Mouse (Mus musculus): ENCODE data around the gene Vps72. TPM values are rescaled to one million over a fixed set of nuclear protein-coding genes. Genes with fewer than 3 reads are reported as not detected.
"Not testable (repeated sequence)": the region's sequence is repeated elsewhere in the genome, so short reads cannot be mapped to it uniquely, and the experiment has no call there.

Gene Vps72
- total RNA-seq, 2 experiments from 2014 or later, result 77.2 to 78.4 TPM

DNA sequence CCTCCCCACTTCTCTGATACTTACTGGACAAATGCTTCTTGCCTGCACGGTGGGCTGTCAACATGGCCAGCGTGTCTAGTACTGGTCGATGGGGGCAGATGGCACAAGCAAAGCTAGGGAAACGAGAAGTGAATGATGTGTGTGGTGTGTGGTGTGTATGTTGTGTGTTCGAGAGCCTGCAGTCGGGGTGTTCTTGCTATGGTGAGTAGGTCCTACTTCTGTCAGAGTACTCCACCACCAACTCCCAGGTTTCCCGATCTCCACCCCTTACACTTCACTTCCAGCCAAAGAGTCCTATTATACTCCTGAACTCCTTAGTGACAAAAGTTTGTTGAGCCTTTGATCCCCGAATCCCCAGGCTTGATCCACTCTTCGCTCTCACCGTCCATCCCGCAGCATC is 22.4 kb downstream of the Vps72 start:
- intact Hi-C loops (cut with DNase I), result no loop called here
- no peak for DNase-seq

DNA sequence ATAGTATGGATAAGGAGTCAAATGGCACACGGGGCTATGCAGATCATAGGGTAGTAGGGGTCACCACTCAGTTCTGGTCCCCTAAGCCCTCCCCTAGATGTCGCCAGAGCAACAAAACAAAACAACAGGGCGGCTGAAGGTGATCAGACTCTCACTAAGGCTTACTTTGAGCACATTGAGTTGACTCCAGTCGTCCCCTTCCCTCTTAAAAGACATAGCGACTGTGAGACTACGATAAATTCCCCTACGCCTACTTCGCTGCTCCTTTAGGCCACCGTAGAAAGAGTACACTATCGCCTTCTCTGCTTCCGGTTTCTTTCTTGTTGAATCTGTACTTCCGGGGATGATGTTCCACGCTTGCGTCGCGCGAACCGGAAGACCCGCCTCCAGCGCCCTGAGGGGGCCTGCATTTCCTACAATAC is 22.9 kb downstream of the Vps72 start, which contains the start of the genes Scnm1 and Lysmd1:
TSS of gene Scnm1 (minus strand) at position 332 of the 422 bp plus-strand sequence.
TSS of gene Lysmd1 (plus strand) at position 409 of the 422 bp plus-strand sequence.
- peak; percentile 92 for DNase-seq
- intact Hi-C loops (cut with DNase I), result no loop called here

DNA sequence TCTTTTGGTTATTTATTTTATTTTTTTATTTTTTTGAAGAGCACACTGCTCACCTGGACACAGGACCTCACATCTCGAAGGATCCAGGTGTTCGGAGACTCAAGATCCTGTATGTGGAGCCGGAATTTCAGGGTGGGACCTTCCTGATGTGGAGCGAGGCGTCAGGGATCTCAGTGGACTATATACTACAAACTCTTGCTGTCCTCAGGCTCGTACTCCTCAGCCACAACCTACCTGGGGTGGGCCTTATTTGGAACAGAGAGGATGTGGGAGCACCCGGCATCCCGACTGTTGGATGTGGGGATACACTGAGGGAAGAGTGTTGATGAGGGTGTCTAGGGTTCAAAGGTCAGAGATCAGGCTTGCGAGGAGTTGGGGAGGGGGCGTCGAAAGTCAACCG is 23.3 kb downstream of the Vps72 start:
- DNase-seq; intact Hi-C loops (cut with DNase I): not testable (repeated sequence)

DNA sequence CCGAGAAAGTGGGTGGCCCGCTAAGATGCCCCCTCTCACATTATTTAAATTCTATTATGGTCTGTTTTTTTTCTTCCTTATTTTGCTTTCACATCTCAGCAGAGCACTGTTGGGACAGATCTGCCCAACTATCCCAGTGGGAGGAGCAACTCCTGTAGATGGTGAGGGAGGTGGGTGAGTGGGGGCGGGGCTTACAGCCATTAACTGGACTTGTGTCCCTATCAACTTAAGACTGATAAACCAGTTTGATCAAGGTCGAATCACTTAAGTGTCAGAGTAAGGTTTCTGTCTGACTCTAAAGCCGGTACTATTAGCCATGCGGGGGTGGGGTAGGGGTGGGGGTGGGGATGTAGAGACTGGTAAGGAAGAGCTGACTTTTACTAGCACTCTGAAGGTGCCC is 24.2 kb downstream of the Vps72 start:
- DNase-seq, result peak; percentile 45
- intact Hi-C loops (cut with DNase I), result no loop called here

DNA sequence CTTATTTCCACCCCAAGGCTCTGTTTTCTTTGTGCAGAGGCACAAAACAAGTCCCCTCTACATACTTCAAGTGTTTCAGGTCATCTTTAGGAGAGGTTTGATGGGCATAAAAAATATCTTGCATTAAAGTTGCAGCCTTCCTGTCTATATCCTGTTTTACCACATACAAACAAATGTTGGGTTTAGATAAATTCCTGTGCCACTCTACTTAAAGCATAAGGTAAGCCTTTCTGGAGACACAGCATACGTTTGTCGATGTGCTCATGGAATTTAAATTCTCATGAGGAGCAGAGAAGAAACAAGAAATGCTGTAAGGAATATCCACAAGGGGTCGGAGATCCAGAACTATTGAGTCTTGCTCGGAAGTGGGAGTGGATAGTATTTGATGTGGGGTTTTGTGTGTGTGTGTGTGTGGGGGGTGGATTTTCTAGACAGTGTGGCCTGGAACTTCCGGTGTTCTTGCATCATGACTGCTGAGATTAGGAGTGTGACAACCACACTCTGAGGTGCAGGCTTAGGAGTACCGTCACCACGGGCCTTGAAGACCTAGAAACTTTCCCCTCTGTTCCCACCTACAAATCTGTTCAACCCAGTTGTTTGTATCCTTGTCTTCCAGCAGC is 24.7 kb downstream of the Vps72 start:
- intact Hi-C loops (cut with DNase I), result no loop called here
- DNase-seq, result no peak

DNA sequence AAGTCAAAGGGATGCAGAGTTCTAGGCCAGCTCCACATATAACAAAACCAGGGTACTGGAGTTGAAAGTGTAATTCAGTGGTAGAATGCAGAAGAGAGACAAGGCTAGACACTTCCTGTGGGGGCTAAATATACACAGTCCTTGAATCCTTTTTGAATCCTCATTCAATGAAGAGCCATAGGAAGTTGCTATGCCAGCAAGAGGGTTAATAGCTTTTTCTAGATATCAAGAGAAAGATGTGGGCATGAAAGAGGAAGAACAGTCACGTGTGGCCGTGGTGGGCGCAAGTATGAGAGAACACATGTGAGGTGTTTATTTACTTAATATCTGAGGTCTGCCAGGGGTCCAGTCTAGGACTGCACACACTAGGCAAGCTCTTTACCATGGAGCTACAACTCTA is 25.5 kb downstream of the Vps72 start:
- DNase-seq, result no peak
- intact Hi-C loops (cut with DNase I), result no loop called here

DNA sequence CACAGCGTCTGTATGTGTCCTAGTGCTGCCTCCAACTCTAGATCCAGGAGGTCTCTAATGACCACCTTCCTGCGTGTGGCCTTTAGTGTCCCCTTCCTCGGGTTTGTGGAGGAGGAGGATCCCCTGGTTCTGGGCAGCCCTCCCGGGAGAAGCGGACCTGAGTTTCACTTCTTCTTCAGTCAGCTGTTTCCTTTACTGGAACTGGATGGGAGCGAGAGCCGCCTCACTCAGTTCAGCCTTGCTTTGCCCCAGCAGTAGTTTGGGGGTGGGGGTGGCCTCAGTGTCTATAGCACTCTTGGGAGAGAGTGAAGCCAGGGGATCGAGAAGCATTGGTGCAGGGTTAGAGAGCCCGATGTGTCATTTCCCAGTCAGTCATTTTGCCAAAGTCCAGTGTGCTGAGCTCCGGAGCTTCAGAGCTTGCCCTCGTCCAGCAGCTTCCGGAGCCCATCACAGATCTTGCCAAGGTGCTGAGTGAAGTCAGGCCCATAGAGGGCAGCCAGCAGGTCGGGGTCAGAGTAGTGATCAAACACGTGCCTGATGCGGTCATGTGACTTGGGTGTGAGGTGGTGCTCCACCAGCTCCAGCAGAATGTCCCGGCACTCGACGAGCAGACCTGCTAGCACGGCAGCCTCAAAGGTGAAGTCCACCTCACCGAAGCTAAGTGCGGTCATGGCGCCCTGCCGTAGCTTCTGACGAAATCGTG is 28.9 kb downstream of the Vps72 start:
- intact Hi-C loops (cut with DNase I), result loop anchor here (10.0 kb wide), 1 partner anchor 125 kb away; no protein-coding TSS in a partner anchor

DNA sequence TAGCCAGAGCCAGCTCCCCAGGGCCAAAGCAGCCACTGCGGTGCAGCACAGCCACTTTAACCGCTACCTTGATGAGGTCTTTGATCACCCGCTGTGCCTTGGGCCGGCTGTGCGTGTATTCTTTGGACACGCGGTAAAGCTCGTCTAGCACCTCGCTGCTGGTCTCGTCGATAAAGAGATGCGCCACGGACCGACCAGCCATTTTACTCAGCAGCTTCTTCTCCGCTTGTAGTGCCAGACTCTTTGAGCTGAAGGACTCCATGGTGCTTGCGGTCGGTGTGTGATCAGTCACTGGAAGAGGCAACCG is 29.4 kb downstream of the Vps72 start:
- intact Hi-C loops (cut with DNase I), result loop anchor here (10.0 kb wide), 1 partner anchor 125 kb away; no protein-coding TSS in a partner anchor

More for the DNA sequence above, 28.9 kb downstream of the Vps72 start:
- DNase-seq, result no peak

DNA sequence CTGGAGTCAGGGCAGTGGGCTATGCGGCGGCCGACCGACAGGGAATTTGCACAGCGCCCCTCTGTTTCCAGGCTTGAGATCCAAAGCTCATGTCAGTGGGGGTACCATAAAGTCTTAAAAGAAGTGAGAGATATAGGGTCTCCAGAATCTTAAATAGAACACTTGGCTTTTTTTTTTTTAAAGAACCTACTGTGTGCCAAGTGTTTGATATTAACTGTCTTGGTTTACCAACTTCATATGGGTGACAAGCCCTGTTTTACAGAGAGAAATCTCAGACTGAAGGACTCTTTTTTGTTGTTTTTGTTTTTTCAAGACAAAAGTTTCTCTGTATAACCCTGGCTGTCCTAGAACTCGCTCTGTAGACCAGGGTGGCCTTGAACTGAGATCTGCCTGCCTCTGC is 30.0 kb downstream of the Vps72 start:
- intact Hi-C loops (cut with DNase I), result loop anchor here (10.0 kb wide), 1 partner anchor 124 kb away; no protein-coding TSS in a partner anchor
- no peak for DNase-seq

More for the DNA sequence above, 29.4 kb downstream of the Vps72 start:
- no peak for DNase-seq

DNA sequence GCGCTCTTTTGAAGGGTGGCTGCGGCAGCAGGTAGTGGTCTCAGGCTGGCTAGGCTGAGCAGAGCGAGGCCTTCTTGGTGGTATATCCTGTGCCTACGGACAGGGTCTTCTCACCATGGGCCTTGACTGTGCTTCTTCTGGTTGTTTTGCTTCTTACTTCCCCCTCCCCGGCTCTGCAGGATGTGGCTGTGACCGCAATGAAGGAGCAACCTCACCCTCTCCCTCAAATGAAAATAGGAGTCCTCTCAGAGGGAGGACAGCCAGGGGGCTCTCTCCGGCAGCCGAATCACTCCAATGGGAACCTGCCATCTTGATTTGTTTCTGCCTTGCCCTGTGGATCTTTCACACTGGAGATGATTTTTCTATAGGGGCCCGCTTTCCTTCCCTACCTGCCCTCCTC is 30.7 kb downstream of the Vps72 start:
- DNase-seq, result no peak
- intact Hi-C loops (cut with DNase I), result loop anchor here (10.0 kb wide), 1 partner anchor 123 kb away; no protein-coding TSS in a partner anchor

DNA sequence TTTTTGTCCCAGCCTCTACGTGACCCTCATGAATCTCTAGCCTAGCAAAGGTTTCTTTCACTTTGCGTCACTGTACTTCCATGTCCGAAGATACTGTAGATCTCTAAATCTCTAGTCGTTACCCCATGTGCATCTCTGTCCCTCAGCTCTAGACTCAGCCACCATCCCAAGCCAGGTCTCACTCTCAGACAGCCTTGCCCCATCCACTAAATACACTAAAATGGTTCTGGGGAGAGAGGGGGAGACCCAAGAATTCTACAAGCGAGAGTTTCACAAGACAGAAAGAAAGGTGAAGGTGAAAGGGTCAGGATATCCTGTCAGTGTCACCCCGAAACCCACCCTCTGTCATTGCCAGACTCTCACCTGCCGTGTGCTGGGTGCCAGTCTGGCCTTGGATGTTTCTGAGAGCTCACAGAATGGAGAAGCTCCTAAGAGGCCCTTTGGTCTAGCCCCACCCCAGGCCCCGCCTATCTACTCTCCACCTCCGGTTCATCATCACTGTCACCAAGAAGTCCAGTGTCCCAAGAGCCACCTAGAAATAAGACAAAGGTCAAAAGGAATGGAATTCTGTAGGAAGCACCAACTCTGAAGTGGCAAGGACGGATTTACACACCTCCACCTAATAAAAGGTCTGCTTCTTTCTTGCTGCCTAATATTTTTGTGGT is 31.3 kb downstream of the Vps72 start, which contains the start of gene Tnfaip8l2:
TSS of gene Tnfaip8l2 (minus strand) at position 409 of the 665 bp plus-strand sequence.
- no peak for DNase-seq
- intact Hi-C loops (cut with DNase I), result loop anchor here (2.0 to 10.0 kb wide), 2 partner anchors 75 to 123 kb away; partner anchors contain the start of gene Gabpb2

DNA sequence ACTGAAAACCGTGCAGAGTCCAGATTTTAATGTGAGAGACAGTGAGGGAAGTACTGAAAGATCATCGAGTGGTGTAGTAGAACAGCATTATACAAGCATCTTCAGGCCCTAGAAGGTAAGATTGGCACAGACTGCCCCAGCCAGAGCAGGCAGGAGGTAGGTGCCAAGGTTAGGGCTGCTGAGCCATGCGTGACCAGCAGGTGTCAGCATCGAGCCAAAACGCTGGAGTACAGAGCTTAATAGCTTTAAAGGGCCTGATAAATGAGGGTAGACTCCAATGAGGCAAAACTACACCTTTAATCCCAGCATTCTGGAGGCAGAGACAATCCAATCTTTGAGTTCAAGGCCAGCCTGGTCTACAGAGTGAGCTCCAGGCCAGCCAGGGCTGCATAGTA is 31.8 kb downstream of the Vps72 start:
- peak; percentile 87 for DNase-seq
- intact Hi-C loops (cut with DNase I), result loop anchor here (2.0 to 10.0 kb wide), 2 partner anchors 74 to 122 kb away; partner anchors contain the start of gene Gabpb2

DNA sequence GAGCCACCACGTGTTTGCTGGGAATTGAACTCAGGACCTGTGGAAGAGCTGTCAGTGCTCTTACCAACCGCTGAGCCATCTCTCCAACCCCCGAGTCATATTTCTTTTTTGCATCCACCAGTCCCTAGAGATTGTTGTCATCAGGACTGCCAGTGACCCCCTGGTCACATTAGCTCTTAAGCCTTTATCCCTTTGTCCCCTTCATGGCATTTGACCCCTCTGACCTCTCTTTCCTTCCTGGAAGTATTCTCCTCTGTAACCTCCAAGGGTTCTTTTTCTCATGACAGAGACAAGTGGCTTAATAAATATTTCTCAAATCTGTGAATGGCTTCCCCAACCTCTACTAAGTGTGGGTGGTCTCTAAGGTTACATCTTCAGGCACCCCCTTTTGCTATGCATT is 37.1 kb downstream of the Vps72 start:
- intact Hi-C loops (cut with DNase I), result loop anchor here (10.0 kb wide), 1 partner anchor 117 kb away; no protein-coding TSS in a partner anchor
- DNase-seq, result no peak

DNA sequence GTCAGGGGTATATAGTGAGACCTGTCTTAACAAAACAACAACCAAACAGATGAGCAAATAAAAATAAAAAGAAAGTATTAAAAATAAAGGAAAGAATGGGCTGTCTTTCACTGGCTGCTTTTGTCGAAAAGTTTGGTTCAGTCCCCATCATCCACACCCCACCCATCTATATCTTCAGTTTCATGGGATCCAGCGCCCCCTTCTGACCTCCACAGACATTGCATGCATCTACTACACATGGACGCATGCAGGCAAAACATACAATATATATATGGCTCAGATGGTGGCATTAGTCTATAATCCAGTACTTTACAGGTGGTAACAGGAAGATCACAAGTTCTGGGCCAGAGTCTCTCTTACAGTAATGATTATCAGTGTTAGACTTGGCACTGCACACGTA is 43.1 kb downstream of the Vps72 start:
- DNase-seq, result no peak
- intact Hi-C loops (cut with DNase I), result no loop called here

DNA sequence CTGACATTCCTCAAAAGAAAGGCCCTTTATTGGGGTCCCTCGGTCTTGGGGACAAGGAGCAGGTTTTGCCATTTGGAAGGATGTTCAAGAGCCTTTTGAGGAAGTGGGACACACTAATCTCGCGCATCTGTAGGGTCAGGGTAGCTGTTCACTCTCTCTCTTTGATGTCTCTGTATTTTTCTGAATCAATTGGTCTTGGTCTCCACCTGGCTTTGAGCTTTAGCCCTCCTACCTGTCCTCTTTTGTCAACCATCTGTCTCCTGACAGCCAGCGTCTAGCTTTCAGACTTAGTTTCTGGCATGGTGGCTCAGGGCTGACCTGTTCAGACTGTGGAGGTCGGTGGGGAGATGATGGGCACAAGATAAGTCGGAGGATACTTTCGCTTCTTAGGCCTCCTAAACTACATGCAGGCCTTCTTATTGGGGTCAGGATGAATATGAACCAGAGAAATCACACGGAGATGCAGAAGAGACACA is 48.7 kb downstream of the Vps72 start:
- no peak for DNase-seq
- intact Hi-C loops (cut with DNase I), result no loop called here

DNA sequence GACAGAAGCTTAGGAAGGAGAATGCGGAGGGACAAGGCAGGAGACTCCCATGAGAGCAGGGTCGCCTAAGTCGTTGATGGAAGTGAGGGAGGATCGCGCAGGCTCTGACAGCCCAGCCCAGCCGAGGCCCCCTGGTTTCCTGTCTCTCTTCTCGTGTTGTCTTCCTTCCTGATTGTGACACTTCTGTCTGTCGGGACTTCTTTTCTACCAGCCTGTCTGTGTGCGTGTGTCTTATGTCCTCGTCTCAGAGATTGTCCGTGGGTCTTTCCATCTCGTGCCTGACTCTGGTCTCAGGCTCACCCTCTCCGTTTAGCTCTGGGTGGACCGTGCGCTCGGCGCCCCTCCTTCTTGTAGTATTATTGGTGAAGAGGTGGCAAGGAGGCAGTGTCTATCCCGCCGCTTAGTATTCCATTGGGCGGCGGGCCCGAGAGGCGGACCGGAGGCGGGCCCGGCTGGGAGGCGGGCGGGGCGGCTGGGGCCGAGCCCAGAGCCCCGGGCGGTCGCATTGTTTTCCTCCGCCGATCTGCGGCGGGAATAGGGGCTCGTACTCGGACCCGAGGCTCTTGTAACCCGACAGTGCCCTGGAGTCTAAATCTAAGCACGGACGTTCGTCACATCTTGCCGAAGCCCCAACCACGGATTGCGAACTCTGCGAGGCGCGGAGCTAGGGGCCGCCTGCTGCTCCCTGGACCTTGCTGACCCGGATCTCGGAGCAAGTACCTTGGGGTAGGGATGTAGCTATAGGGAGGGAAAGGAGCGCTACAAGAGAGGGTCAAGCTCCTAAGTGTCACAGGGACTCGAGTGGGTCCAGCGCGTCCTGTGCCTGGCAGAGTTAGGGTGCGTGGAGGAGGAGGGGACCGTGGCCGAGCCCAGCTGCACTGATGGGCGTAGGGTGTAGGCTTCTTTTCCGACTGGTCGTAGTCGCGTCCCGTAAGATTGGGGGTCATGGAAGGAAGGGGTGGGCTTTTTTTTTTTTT is 49.5 kb downstream of the Vps72 start, which contains the start of gene Sema6c:
TSS of gene Sema6c (plus strand) at position 471 of the 977 bp plus-strand sequence.
- peak; percentile 92 for DNase-seq
- intact Hi-C loops (cut with DNase I), result no loop called here

DNA sequence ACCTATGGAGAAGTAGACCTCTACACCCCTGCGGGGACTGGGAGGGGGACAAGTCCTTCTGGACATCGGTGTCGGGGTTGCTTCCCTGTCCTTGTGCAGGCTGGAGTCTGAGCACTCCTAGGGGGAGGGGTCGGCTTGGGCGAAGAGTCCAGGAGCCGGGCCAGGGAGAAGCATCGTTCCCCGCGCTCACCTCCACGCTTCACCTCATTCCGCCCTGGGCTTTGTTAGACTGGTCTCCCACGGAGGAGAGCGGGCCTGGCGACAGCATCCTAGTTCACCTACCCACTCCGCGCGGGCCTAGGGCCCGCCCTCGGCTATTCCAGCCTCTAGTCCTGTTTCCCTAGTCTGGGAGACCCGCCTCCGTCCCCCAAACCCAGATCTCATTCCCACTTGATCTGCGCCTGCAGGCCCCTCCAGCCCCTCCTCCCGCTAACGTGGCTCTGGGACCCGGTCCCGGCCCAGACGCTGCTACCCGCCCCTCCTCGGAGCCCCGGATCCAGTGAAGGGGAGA is 50.3 kb downstream of the Vps72 start:
- DNase-seq, result peak; percentile 47
- intact Hi-C loops (cut with DNase I), result no loop called here

DNA sequence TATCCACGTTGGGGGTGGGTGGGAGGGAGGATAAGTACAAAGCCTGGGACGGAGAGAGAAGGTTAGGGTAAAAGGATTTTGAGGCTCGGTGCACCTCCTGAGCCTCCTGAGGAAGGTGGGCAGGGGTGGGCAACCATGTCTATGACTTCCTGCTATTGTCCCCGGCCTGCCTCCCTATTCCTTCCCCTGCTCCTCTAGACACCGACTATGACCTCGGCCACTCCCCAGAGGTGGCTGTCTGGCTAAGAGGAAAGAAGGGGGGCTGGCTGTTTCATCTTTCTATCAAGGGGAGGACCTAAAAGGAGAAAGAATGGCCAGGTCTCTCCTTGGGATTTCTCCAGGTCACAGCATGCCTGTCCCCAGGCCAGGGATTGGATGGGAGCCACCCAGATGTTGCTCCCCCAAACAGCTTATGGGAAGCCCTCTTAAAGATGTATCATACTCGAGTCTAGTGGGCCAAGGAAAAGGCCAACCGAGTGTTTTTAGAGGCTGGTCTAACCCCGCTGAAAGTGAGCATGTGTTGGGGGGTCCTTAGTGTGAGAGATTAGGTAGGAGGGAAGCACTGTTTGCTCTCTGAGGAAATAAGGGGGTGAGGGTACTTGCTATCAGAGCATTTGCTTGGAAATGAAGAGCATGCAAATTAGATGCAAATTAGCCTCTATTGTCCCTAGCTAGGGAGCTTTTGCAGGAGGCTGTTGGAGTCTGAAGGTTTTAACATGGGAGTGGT is 51.0 kb downstream of the Vps72 start:
- DNase-seq, result no peak
- intact Hi-C loops (cut with DNase I), result no loop called here

DNA sequence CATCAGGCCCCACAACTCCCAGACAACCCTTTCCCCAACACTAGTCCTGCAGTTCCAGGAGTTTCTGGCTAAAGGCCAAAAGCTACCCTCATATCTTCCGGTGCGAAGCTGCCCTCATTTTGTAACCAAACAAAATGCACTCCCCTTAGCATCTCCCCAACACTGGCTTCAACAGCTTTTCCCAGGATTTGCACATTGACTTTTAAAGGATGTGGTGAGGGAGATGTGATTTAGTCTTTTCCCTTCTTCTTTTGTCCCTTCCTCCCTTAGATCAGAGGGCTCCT is 51.5 kb downstream of the Vps72 start:
- intact Hi-C loops (cut with DNase I), result no loop called here
- DNase-seq, result no peak

Measured in left cerebral cortex, postnatal 4 days (tissue).